Mouse (Mus musculus) hindbrain, embryonic 12.5 days (tissue): ENCODE measurements around the gene Nbea. TPM values are rescaled to one million over a fixed set of nuclear protein-coding genes. Genes with fewer than 3 reads are reported as not detected.

ENCODE experiments used
- ATAC-seq: fragments of 200-750 bp; cut with Nextera tagmentation; 2 replicates; pipeline ENCODE4 v1.8.0; 2017; ENCODE audit warnings: moderate TSS enrichment; ENCODE audit not compliant: low FRiP score
- H3K27ac ChIP-seq: fragments of 300-500 bp; sonication (generic); 2 replicates; pipeline ENCODE4 v1.5.1; 2016; ENCODE audit warnings: mild to moderate bottlenecking
- H3K27me3 ChIP-seq: fragments of 300-500 bp; sonication (generic); 2 replicates; pipeline ENCODE4 v1.6.1; 2016; ENCODE audit warnings: mild to moderate bottlenecking
- H3K36me3 ChIP-seq: fragments of 300-500 bp; sonication (generic); 2 replicates; pipeline ENCODE4 v1.6.1; 2016; ENCODE audit warnings: mild to moderate bottlenecking
- H3K4me1 ChIP-seq: fragments of 300-500 bp; sonication (generic); 2 replicates; pipeline ENCODE4 v1.6.1; 2016
- H3K4me2 ChIP-seq: fragments of 300-500 bp; sonication (generic); replicated peaks from 2 replicates; pipeline ENCODE4 v1.6.1; 2016; ENCODE audit warnings: mild to moderate bottlenecking
- H3K4me3 ChIP-seq: fragments of 300-500 bp; sonication (generic); 2 replicates; pipeline ENCODE4 v1.5.1; 2016; ENCODE audit warnings: mild to moderate bottlenecking
- H3K9ac ChIP-seq: fragments of 300-500 bp; sonication (generic); 2 replicates; pipeline ENCODE4 v1.6.1; 2016; ENCODE audit warnings: mild to moderate bottlenecking, moderate library complexity
- H3K9me3 ChIP-seq: fragments of 300-500 bp; sonication (generic); replicated peaks from 2 replicates; pipeline ENCODE4 v1.6.1; 2016; ENCODE audit warnings: mild to moderate bottlenecking
- WGBS: fragments of 180-500 bp; shearing (Covaris S2); methylation state at CpG from one replicate; pipeline ENCODE4 v1.1.7; 2016; 5-methylcytosine and 5-hydroxymethylcytosine counted together
- polyA plus RNA-seq: library from polyadenylated mRNA; unstranded; fragments of >200 nt; fragmentation: Nextera tagmentation; extraction: Ambion mirVana; gene quantifications from 2 replicates; pipeline ENCODE4 v1.2.1, GENCODE M21; 2016

Gene Nbea
- polyA plus RNA-seq, 1 experiment from 2014 or later = 32.7 TPM

- H3K9me3 ChIP-seq = no peaks in the 10 kb centered on the region
- peak overlapping the region; percentile 82 for H3K9ac ChIP-seq
- H3K4me3 ChIP-seq = peak overlapping the region; percentile 46
- 4% methylated on average over 17 of the region's 17 CpGs for WGBS
- peaks cover 23% of the 10 kb centered on the region for H3K4me1 ChIP-seq
- peak overlapping the region; percentile 74 for H3K4me2 ChIP-seq
- peaks cover 12% of the 10 kb centered on the region for H3K27me3 ChIP-seq
- peak overlapping the region; percentile 98 for H3K27ac ChIP-seq
- no peaks in the 10 kb centered on the region for H3K36me3 ChIP-seq
- ATAC-seq = no peak
These were observed 396.5 kb downstream of the Nbea start for GRCm38 (mm10) chr3:55786835-55787486.

GRCm38 (mm10) chr3:55785981-55786725, 397.3 kb downstream of the Nbea start:
- no peaks in the 10 kb centered on the region for H3K9me3 ChIP-seq
- peak overlapping the region; percentile 98 for H3K27ac ChIP-seq
- no peak for ATAC-seq
- peak overlapping the region; percentile 82 for H3K9ac ChIP-seq
- H3K36me3 ChIP-seq = no peaks in the 10 kb centered on the region
- H3K27me3 ChIP-seq = peaks cover 12% of the 10 kb centered on the region
- peak overlapping the region; percentile 74 for H3K4me2 ChIP-seq
- peak overlapping the region; percentile 46 for H3K4me3 ChIP-seq
- peaks cover 30% of the 10 kb centered on the region for H3K4me1 ChIP-seq
- WGBS = 9% methylated on average over 3 of the region's 3 CpGs

- H3K9ac ChIP-seq = peak overlapping the region; percentile 82; the same call in 1 of the 2 replicates
- no peak for ATAC-seq
- no peaks in the 10 kb centered on the region for H3K36me3 ChIP-seq
- H3K9me3 ChIP-seq = no peaks in the 10 kb centered on the region
- peak overlapping the region; percentile 98 for H3K27ac ChIP-seq
- peak overlapping the region; percentile 74 for H3K4me2 ChIP-seq
- peaks cover 38% of the 10 kb centered on the region for H3K4me1 ChIP-seq
- H3K4me3 ChIP-seq = peak overlapping the region; percentile 46
- WGBS = 43% methylated on average over 4 of the region's 4 CpGs
- H3K27me3 ChIP-seq = peaks cover 17% of the 10 kb centered on the region
These were observed 398.1 kb downstream of the Nbea start for GRCm38 (mm10) chr3:55785266-55785980.

GRCm38 (mm10) chr3:55784101-55784500, 399.4 kb downstream of the Nbea start:
- no peaks in the 10 kb centered on the region for H3K9me3 ChIP-seq
- no peak for ATAC-seq
- H3K27ac ChIP-seq = peak overlapping the region; percentile 94
- H3K4me2 ChIP-seq = peak overlapping the region; percentile 59
- WGBS = 6% methylated on average over 7 of the region's 7 CpGs
- peaks cover 45% of the 10 kb centered on the region for H3K4me1 ChIP-seq
- no peaks in the 10 kb centered on the region for H3K36me3 ChIP-seq
- H3K9ac ChIP-seq = peak overlapping the region; percentile 87
- peak overlapping the region; percentile 51 for H3K4me3 ChIP-seq
- peaks cover 20% of the 10 kb centered on the region for H3K27me3 ChIP-seq

- Histone ChIP-seq H3K27me3 (peaks cover 20% of the 10 kb centered on the region), H3K9ac (peak overlapping the region; percentile 87), H3K9me3 (no peaks in the 10 kb centered on the region), H3K4me2 (peak overlapping the region; percentile 59), H3K36me3 (no peaks in the 10 kb centered on the region), H3K27ac (peak overlapping the region; percentile 94), H3K4me3 (peak overlapping the region; percentile 51), H3K4me1 (peaks cover 43% of the 10 kb centered on the region)
- ATAC-seq = no peak
- 2% methylated on average over 45 of the region's 45 CpGs for WGBS
These were observed 400.1 kb downstream of the Nbea start for GRCm38 (mm10) chr3:55783171-55784081.

- Histone ChIP-seq H3K4me1 (peaks cover 47% of the 10 kb centered on the region), H3K9ac (peak overlapping the region; percentile 87), H3K27ac (peak overlapping the region; percentile 94), H3K4me3 (peak overlapping the region; percentile 51), H3K27me3 (peaks cover 20% of the 10 kb centered on the region), H3K4me2 (peak overlapping the region; percentile 59), H3K36me3 (no peaks in the 10 kb centered on the region), H3K9me3 (no peaks in the 10 kb centered on the region)
- no peak for ATAC-seq
- WGBS = 1% methylated on average over 22 of the region's 22 CpGs
These were observed 400.7 kb downstream of the Nbea start for GRCm38 (mm10) chr3:55782771-55783170.

- Histone ChIP-seq H3K9ac (peak within 1 kb of the TSS; percentile 87), H3K27me3 (peaks cover 20% of the 10 kb centered on the region), H3K4me2 (peak within 1 kb of the TSS; percentile 59), H3K9me3 (no peaks in the 10 kb centered on the region), H3K27ac (peak within 1 kb of the TSS; percentile 94), H3K4me1 (peaks cover 50% of the 10 kb centered on the region), H3K4me3 (peak within 1 kb of the TSS; percentile 51), H3K36me3 (no peaks in the 10 kb centered on the region)
- ATAC-seq = peak; percentile 67
- WGBS = 1% methylated on average over 16 of the region's 16 CpGs
These were observed 401.3 kb downstream of the Nbea start, which contains the start of gene Mab21l1 for GRCm38 (mm10) chr3:55782056-55782687. Gene Mab21l1, plus strand, starts transcription at chr3:55782510.

GRCm38 (mm10) chr3:55781429-55782055, 402.0 kb downstream of the Nbea start:
- H3K27me3 ChIP-seq = peaks cover 20% of the 10 kb centered on the region
- H3K4me2 ChIP-seq = peak overlapping the region; percentile 59
- no peak overlapping the region for H3K9ac ChIP-seq
- H3K27ac ChIP-seq = peak overlapping the region; percentile 94
- 0 out of 2 replicates have a peak overlapping the region, but pooled peaks have one; percentile 51 for H3K4me3 ChIP-seq
- no peaks in the 10 kb centered on the region for H3K9me3 ChIP-seq
- no peak for ATAC-seq
- H3K4me1 ChIP-seq = peaks cover 50% of the 10 kb centered on the region
- WGBS = 8% methylated on average over 5 of the region's 5 CpGs
- no peaks in the 10 kb centered on the region for H3K36me3 ChIP-seq

- Histone ChIP-seq H3K27ac (peak overlapping the region; percentile 93), H3K9ac (peak overlapping the region; percentile 61), H3K9me3 (no peaks in the 10 kb centered on the region), H3K4me2 (peak overlapping the region; percentile 59), H3K4me1 (peaks cover 53% of the 10 kb centered on the region), H3K36me3 (no peaks in the 10 kb centered on the region), H3K4me3 (peak overlapping the region; percentile 30), H3K27me3 (peaks cover 12% of the 10 kb centered on the region; the same call in 1 of the 2 replicates)
- ATAC-seq = peak; percentile 73
- 1% methylated on average over 53 of the region's 53 CpGs for WGBS
These were observed 403.1 kb downstream of the Nbea start for GRCm38 (mm10) chr3:55780120-55781070.
